Mouse (Mus musculus) layer of hippocampus, adult 9-10 months (tissue): Measurements from ENCODE around the gene Arl16.
A peak's percentile ranks its signal among the peaks of the same experiment; 100 is the strongest.

Experiments
- DNase-seq: peaks from one replicate; pipeline ENCODE4 v3.0.0; 2022; ENCODE audit warnings: low spot score

Arl16 gene

GRCm38 (mm10) chr11:120492024-120492877 is 24.8 kb upstream of the Arl16 start:
- DNase-seq = no peak

GRCm38 (mm10) chr11:120491317-120492023 is 24.1 kb upstream of the Arl16 start, which contains the start of gene Slc25a10:
Gene Slc25a10 (plus strand): TSS chr11:120491840.
- peak; percentile 69 for DNase-seq

GRCm38 (mm10) chr11:120490291-120491046 is 23.1 kb upstream of the Arl16 start:
- no peak for DNase-seq

DNA sequence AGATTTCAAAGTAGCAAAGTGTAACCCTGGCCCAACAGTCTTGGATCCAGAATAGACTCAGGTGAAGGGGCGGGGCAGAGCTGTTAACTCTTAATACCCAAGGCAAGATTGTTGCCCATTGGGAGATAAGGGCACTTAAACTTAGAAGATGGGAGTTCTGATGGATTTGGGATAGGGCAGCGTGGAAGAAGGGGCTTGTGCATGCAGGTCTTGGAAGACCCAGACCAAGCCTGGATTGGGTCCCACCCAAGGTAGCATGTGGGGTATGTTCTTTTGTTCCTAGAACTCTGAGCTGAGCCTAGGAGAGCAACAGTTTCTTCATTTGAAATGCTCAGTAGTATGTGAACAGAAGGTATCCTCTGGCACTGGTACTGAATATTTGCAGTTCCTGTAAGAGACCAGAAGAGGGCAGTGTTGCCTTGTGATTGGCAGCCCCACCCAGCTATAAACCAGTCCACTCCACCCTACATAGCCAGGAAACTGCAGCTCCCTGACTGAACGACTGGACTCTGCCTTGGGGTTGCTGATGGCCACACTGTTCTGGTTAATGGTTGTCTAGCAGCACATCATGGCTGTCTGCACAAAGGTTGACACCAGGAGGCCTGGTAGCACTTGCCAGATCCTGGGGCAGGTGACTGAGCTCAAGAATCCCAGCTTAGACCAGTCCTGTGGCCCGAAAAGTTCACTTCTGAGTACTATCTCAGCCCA is 21.8 kb upstream of the Arl16 start:
- peak; percentile 79 for DNase-seq

- no peak for DNase-seq
These were observed 21.1 kb upstream of the Arl16 start for GRCm38 (mm10) chr11:120488516-120488915.

DNA sequence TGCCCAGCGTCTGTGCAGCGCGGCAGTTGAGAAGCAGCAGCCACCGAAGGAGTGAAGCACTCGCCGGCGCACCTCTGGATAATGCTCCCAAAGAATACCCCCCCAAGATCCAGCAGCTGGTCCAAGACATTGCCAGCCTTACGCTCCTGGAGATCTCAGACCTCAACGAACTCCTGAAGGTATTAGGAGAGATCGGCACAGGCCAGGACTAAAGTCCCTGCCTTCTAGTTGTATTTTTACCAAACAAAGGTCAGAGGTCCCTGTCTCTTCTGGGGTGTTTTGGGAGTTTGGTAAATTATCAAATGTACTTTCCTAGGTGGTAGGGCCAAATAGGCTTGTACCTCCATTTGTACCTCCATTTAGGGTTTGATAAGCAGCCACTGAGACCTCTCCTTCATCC is 17.8 kb upstream of the Arl16 start:
- DNase-seq = no peak

DNA sequence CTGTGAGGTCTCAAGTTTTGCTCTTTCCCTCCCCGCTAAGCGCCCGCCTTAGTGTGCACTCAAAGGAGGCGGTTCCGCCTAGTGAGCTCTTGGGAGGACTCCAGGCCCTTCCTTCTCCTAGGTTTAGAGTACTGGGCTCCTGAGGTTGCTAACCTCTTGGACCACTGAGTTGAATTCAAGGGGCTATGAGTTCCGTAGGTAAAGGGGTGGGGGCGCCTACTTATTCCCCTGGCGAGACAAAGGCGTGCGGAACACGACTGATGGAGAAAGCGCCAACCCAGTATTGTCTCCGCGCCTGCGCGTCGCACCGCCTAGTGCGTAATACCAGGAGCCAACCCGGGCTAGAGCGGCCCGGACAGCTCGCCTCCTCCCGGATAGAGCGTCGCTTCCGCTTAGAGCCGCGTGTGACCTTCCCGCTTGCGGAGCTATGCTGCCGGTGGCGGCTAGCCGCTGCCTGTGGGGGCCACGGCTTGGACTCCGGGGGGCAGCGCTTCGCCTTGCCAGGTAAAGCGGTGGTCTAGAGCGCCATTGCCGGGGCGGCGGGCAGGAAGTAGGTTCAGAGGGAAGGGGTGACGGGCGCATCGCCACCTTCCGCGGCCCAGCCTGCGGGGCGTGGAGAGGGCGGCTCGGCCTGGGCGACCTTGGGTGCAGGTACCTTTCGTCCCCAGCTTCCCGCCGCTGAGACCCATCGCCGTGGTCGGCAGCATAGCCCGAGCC is 17.0 kb upstream of the Arl16 start, which contains the start of gene Mrpl12:
TSS of gene Mrpl12 (plus strand) at position 349 of the 717 bp plus-strand sequence.
- DNase-seq = peak; percentile 51

DNA sequence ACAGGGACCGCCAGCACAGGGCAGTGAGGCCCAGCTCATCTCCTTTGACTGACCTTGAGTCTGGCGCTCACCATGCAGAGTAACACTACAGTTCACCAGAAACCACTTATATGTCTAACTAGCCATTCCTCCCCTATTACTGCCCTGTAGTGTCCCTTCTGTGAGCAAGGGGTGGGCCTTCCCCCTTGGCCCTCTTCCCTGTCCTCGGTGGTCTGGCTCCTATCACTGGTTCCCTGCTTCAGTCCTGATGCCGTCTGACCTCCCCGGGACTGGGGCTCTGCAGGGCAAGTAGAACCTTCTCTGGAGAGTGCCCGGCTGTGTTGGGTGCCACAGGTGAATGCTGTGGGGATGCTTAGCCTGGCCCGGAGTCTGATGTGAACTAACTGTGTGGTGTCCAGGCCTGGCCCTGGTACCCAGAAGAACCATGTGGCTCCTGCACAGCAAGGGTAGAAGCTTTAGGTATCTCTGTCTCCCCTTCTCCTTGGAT is 16.1 kb upstream of the Arl16 start:
- DNase-seq = no peak

DNA sequence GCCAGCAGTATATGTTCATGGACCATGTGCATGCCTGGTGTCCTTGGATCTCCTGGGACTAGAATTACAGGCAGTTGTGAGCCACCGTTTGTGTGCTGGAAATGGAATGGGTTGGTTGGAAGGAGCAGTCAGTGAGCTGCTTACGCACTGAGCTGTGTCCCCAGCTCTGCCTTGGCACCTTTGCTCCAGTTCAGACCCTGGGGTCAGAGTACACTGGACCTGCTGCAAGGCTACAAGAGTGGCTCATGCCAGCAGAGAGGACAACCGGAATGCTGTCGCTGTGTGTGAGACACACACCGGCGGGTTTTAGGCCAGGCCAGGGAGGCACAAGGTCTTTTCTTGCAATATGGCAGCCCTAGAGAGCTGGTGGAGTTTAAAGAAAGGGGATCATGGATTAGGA is 4.6 kb upstream of the Arl16 start:
- no peak for DNase-seq

DNA sequence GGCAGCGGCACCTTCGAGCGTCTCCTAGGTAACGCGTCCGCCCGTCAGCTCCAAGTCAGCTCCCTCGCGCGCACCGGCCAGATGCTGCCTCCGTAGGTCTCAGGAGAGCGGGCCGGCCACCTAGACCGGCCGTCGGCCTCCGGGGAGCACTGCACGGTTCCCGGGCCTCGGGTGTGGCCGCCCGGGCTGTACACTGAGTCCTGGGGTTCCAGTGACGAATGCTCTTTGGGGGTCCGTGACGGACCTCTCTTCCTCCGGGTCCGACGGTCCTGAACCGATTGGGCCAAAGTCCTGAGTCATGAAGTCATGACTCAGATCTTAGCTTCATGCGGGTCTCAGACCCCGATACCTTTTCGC is 307 bp upstream of the Arl16 start:
- no peak for DNase-seq

GRCm38 (mm10) chr11:120465521-120465920 is 1.9 kb downstream of the Arl16 start:
- no peak for DNase-seq

DNA sequence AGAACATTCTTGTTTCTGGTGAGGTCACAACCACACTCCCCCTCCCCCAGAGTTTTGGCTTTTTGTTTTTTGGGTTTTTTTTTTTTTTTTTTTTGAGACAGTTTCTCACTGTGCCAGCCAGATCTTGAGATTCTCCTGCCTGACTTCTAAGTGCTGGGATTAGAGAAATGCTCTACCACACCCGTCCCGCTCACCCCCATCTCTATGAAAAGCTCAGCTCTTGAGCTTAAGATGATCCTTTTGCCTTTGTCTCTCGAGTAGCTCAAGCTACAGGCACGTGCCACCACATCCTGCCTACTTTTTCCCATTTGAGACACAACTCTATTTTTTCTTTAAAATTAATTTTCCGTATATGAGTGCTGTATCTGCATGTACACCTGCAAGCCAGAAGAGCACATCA is 3.0 kb downstream of the Arl16 start:
- DNase-seq = no peak

DNA sequence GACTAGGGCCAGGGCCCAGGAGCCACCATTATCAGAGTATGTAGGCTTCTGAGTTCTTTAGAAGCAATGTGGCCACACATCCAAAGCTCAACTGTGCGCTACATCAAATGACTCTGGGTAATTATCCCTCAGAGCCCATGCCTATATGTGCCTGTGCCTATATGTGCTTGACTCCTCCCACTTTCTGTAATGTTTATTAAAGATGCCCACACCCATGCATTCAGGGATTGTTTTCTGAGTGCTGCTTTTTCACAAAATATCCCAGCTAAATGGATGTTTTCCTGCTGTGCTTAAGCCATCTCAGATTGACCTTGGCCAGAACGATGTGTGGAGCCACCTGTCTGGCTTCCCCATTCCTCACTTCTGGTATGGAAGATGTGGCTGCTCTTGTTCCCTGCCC is 3.9 kb downstream of the Arl16 start:
- no peak for DNase-seq

GRCm38 (mm10) chr11:120458847-120459597 is 8.4 kb downstream of the Arl16 start:
- no peak for DNase-seq

DNA sequence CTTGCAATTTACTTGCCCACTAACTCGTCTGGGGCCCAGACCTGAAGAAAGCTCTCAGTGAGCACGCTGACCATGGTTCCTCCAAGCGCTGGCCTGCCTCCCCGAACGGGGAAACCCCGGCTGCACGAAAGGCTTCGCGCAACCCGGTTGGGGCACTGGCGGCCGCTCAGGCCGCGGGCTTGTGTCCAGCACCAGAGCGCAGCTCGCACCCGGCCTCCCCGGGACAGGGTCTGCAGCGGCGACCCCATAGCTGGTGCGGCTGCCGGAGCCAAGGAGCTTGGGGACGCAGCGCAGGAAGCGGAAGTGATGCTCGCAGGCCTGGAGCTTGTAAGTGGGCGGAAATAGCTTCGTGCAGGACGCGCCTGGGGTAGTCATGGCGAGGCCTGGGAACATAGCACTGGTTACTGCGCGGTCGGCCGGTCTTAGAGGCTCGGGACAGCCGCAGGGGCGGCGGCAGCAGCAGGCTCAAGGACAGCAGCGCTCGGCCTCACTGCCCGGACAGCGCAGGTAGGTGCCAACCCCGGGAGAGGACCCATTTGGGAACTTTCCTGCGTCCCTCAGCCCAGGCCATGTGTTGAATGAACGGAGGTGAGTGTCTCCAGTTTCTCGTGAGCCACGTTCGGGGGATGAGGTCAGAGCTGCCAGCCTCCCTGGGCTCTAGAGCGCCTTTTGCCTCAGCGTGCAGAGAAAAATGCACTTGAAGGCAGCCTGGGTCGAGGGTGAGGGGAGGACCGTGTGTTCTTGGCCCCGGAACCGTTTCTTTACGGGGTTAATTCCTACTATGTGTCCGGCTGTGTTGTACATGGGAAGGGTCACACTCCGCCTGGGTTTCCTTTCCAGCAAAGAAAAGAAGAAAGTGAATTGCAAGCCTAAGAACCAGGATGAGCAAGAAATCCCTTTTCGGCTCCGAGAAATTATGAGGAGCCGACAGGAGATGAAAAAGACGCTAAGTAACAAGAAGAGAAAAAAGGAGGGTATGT is 9.3 kb downstream of the Arl16 start, which contains the start of the genes Oxld1 and Ccdc137:
TSS of gene Oxld1 (minus strand) at position 297 of the 980 bp plus-strand sequence.
TSS of gene Ccdc137 (plus strand) at position 344 of the 980 bp plus-strand sequence.
- no peak for DNase-seq

DNA sequence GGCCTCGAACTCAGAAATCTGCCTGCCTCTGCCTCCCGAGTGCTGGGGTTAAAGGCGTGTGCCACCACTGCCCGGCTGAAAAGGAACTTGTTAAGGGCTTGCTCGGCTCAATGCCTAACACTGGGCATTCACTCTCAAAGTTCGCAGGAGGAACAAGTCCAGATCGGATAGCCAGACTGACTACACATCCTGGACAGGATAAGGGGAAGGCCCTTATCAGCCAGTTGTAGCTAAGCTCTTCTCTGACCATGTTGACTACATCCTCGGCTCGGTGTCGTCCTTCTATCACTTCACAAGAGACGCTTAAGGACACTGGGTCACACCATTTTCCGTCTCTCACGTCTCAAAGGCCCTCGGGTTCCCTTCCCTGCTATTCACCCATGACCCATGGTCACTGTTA is 10.0 kb downstream of the Arl16 start:
- DNase-seq = no peak

DNA sequence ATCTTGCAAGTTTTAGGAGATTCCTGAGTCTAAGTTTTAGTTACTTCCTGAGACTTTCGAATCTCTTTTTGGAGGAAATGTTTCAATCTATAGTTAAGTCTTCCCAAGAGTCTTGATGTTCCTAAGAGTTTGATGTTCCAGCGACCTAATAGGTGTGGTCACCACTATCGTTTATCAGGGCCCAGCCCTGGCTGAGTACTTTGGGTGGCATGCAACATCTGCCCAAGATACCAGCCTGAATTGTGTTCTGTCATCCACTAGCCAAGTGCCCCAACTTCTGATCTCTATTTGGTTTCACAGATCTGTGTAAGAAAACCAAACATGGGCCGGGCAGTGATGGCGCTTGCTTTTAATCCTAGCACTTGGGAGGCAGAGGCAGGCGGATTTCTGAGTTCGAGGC is 12.0 kb downstream of the Arl16 start:
- DNase-seq = no peak

DNA sequence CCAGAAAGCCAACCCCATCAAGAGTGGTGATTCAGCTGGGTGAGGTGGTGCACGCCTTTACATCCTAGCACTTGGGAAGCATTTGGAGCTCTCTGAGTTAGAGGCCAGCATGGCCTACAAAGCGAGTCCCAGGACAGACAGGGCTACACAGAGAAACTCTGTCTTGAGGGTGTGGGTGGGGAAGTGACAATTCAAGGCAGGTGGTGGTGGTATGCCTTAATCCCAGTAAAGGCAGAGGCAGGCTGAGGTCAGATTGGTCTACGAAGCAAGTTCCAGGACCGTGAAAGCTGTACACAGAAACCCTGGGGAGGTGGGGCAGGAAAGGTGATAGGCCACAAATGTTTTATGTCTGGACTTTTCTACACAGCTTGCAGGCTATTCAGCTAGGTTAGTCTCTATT is 12.4 kb downstream of the Arl16 start:
- DNase-seq = no peak

GRCm38 (mm10) chr11:120453306-120453705 is 14.1 kb downstream of the Arl16 start, which contains the start of gene Pde6g:
Gene Pde6g (minus strand): TSS chr11:120453500.
- DNase-seq = no peak
